Mouse (Mus musculus): Measurements from ENCODE around the gene Id1.

Id1 gene

GRCm38 (mm10) chr2:152736090-152736601, at the start of gene Id1:
Gene Id1 (plus strand): TSS chr2:152736251.
- in situ Hi-C loops (cut with MseI, MboI) = no loop called here

DNA sequence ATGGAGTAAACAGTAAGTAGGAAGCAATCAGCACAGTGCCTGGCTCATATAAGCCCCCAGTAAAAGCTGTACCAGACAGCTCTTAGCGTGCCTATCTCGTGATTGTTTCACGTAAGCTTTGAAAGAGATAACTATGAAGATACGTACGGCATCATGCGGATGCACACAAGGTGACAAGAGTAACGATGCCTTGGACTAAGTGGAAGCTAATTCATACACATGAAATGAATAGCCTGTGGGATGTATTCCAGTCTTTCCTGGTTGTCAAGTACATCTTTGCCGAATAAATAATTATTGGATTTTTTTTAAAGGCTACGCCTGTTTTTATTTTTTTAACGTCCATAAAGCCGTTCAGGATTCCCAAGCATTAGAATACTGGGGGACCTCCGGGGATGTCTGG, 49.7 kb upstream of the Id1 start:
- in situ Hi-C loops (cut with MseI, MboI) = no loop called here

GRCm38 (mm10) chr2:152686806-152687267, 49.2 kb upstream of the Id1 start, which contains the start of gene Mcts2:
Gene Mcts2 (plus strand): TSS chr2:152687035.
- in situ Hi-C loops (cut with MseI, MboI) = no loop called here

GRCm38 (mm10) chr2:152691564-152692217, 44.4 kb upstream of the Id1 start:
- in situ Hi-C loops (cut with MseI, MboI) = loop anchor here (5.0 kb wide), 2 partner anchors 141 to 146 kb away; partner anchors contain the start of gene Bcl2l1 (in 1 of the 2)

DNA sequence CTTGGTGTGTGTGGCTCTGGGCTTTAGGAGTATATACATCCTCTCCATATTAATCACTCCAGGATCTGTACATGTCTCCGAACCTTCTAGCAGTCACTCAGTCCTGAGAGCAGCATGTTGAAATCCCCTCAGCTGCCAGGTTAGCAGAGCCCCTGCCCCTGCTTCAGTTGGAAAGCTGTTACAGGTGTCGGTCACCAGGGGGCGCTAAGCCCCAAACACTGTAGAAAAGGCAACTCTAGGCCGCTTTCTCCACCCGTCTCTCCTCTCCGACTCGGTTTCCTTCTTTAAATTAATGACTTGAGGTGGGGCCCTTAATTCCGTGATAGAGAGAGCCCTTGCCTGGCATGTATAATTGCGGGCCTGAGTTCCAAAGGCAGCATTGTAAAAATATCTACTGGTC, 42.8 kb upstream of the Id1 start:
- in situ Hi-C loops (cut with MseI, MboI) = loop anchor here (5.0 kb wide), 2 partner anchors 139 to 144 kb away; partner anchors contain the start of gene Bcl2l1 (in 1 of the 2)

DNA sequence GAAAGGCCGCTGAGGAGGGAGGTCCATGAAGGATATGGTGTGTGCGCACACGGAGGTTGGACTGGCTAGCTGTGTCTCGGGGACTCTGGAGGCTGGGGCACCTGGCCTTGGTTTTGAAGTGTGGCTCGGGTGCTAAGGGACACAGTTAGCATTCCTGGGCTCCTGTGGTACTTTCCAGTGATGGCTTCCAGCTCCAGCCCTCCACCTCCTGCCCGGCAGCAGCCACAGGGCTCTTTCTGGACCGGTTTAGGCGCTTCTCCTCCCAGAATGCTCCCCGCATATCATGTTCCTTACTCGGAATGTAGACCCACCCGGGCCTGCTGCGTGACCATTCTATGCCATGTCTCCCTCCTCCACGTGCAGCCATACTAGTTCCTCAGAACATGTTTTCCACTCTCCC, 42.3 kb upstream of the Id1 start:
- in situ Hi-C loops (cut with MseI, MboI) = loop anchor here (5.0 kb wide), 2 partner anchors 139 to 144 kb away; partner anchors contain the start of gene Bcl2l1 (in 1 of the 2)

DNA sequence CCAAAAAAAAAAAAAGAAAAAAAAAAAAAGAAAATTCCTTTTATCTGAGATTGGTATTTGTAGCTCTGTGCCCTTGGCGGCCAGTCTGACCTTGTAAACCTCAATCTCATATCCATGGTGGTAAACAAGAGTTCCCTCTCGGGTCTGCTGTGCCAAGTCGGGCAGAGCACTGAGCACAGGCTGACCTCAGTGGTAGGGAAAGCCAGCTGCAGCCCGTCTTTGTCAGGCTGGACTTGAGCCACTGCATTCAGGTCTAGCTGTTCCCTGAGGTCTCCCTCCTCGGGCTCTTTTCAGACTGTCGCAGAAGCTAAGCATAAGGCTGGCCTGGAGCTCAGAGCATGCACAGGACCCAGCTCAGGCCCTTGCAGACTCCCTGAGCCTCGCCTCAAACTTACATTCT, 41.3 kb upstream of the Id1 start:
- in situ Hi-C loops (cut with MseI, MboI) = loop anchor here (5.0 kb wide), 2 partner anchors 138 to 143 kb away; partner anchors contain the start of gene Bcl2l1 (in 1 of the 2)

- in situ Hi-C loops (cut with MseI, MboI) = no loop called here
Measured at GRCm38 (mm10) chr2:152696016-152696415, 40.0 kb upstream of the Id1 start.

GRCm38 (mm10) chr2:152696476-152697164, 39.4 kb upstream of the Id1 start:
- in situ Hi-C loops (cut with MseI, MboI) = no loop called here

DNA sequence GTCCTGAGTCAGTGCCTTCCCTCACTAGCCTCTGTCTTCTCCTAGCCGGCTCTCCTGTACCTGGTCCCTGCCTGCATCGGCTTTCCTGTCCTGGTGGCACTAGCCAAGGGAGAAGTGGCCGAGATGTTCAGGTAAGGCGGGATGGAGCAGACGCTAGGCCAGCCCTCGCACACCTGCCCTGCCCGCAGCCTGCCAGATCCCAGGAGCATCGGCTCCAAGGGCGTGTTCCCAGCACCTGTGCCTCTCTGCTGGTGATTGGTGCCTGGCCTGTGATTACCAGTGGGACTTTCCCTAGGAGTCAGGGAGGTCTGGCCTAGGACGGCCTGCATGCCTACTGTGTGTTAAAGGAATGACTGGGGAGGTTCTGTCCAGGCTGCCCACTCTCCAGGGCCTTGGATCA, 35.9 kb upstream of the Id1 start:
- in situ Hi-C loops (cut with MseI, MboI) = loop anchor here in 1 of 2 experiments (5.0 kb wide), 1 partner anchor 42 kb away; no protein-coding TSS in a partner anchor

GRCm38 (mm10) chr2:152700725-152701124, 35.3 kb upstream of the Id1 start:
- in situ Hi-C loops (cut with MseI, MboI) = loop anchor here in 1 of 2 experiments (5.0 kb wide), 1 partner anchor 42 kb away; no protein-coding TSS in a partner anchor

DNA sequence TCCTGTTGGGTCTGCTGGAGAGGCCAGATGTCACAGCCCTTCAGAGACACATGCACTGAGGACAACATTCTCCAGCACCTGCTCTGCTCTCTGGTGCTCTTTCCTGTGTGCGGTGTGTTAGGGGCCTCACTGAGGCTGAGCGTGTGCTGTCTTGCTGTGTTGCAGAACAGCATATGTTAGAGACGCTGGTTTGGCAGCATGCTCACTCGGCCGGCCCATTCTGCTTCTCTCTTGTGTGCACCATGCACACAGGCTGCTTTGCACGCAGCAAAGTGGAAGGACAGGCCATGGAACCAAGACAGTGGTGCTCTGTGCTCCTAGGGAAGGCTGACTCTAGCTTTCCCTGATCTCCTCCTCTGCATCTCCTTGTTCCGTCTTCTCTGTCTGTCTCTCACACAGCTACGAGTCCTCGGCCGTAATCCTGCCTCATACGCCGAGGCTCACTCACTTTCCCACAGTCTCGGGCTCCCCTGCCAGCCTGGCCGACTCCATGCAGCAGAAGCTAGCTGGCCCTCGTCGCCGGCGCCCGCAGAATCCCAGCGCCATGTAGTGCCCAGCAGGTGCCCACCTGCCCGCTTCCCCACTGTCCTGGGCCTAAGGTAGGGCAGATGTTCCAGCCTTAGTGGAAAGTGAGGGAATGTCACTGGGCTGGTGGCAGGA, 32.3 kb upstream of the Id1 start:
- in situ Hi-C loops (cut with MseI, MboI) = loop anchor here in 1 of 2 experiments (5.0 kb wide), 1 partner anchor 39 kb away; no protein-coding TSS in a partner anchor

DNA sequence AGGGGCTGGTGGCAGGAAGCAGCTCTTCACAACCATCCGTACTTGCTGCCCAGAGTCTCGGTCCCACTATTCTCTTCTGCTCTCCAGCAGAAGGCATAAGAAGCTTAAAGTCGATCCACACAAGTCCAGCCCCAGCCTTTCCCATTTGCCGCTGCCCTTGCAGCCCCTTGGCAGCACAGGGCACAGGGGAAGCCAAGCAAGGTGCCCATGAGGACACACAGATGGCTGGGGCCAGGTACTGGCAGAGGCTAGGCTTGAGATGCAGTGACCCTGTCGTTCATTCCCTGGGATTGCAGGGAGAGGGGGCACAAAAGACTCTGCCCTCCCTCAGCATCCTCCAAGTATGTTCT, 31.8 kb upstream of the Id1 start:
- in situ Hi-C loops (cut with MseI, MboI) = loop anchor here in 1 of 2 experiments (5.0 kb wide), 1 partner anchor 38 kb away; no protein-coding TSS in a partner anchor

GRCm38 (mm10) chr2:152704811-152705370, 31.2 kb upstream of the Id1 start:
- in situ Hi-C loops (cut with MseI, MboI) = loop anchor here in 1 of 2 experiments (5.0 kb wide), 1 partner anchor 37 kb away; no protein-coding TSS in a partner anchor

GRCm38 (mm10) chr2:152705993-152706571, 30.0 kb upstream of the Id1 start:
- in situ Hi-C loops (cut with MseI, MboI) = no loop called here

DNA sequence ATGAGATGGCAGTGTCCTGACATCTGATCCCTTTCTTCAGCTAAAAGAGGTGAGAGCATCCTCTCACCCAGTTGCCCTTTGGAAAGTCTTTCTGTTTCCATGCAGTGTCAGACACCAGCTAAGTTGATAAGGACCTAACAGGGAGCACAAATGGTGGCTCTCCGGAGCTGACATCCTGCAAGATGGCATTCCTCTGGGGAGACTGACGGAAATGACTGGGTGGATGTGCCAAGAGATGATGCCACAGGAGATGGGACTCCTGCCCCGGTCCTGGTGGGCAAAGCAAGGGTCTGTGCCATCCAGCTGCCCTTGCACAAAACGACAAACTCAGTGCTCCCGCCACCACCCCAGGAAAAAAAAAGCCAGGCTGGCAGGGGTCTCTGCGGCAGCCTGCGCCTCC, 28.9 kb upstream of the Id1 start:
- in situ Hi-C loops (cut with MseI, MboI) = no loop called here

- in situ Hi-C loops (cut with MseI, MboI) = no loop called here
Measured at GRCm38 (mm10) chr2:152707627-152708026, 28.4 kb upstream of the Id1 start.

GRCm38 (mm10) chr2:152709066-152709465, 27.0 kb upstream of the Id1 start:
- in situ Hi-C loops (cut with MseI, MboI) = no loop called here

DNA sequence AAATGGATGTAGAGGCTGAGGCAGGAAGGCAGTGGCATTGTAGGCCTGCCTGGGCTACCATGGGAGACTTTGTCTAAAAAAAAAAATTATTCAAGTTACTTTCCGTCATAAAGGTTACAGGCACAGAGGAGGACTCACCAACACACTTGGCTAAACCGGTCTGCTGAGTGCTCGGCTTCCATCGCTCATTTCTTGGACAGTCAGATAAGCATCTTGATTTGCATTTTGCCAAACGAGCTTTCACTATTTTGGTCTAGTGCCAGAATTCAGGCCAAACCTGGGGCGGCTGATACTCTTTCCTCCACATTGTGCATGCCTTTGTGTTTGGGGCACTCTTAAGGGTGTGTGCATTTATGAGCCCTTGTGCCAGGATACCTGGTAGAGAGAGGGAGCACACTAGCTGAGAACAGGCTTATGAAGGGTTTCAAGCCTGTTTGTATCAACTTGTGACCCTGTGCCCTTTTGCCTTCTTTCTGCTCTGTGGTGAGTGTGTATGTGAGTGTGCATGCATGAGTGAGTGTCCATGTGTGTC, 19.7 kb upstream of the Id1 start:
- in situ Hi-C loops (cut with MseI, MboI) = no loop called here

DNA sequence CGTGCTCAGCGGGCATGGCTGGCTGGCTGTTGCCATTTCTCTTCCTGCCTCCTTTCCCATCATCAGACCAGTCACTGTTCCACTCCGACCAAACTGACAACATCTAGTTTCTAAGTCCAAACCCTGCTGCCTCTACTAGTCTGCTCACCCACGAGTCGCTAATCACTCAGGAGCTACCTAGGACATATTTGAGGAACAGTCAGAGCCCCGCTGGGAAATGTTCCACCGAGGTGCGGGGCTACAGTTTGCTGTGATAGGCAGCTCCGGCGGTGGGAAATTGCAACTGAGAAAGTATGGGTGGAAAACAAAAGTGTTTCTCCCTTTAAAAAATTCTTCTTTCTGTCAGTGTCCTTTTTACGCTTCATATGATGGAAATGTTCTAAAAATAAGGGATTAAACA, 18.4 kb upstream of the Id1 start:
- in situ Hi-C loops (cut with MseI, MboI) = no loop called here

GRCm38 (mm10) chr2:152718076-152718475, 18.0 kb upstream of the Id1 start:
- in situ Hi-C loops (cut with MseI, MboI) = no loop called here

Data from mouse trophoblast stem cell (cell line).